Mouse (Mus musculus): ENCODE data around the gene Wwtr1.

- no peak for TF ChIP-seq CTCF (IDR thresholded peaks at IDR 0.05; ENCODE audit: low read depth)
- TF ChIP-seq EP300 (IDR thresholded peaks at IDR 0.05; ENCODE audit: low read depth), result no peak
These were observed 40.1 kb downstream of the Wwtr1 start for GRCm38 (mm10) chr3:57535483-57536185.

All from heart, postnatal 0 days (tissue).